Mouse (Mus musculus) neural tube, embryonic 11.5 days (tissue): ENCODE measurements around the gene Eml4. TPM values are rescaled to one million over a fixed set of nuclear protein-coding genes. Genes with fewer than 3 reads are reported as not detected.
A peak's percentile ranks its signal among the peaks of the same experiment; 100 is the strongest.

Experiments used
- ATAC-seq: fragments of 200-750 bp; cut with Nextera tagmentation; 2 replicates; pipeline ENCODE4 v1.8.0; 2017; ENCODE audit warnings: moderate number of reproducible peaks, mild to moderate bottlenecking, moderate TSS enrichment, moderate library complexity; ENCODE audit not compliant: insufficient read depth, low FRiP score, low TSS enrichment
- DNase-seq: peaks from one replicate; pipeline ENCODE4 v3.0.0-alpha.2; 2015; ENCODE audit warnings: low spot score
- H3K27ac ChIP-seq: fragments of 300-500 bp; sonication (generic); 2 replicates; pipeline ENCODE4 v1.5.1; 2014; ENCODE audit warnings: low read depth, mild to moderate bottlenecking, low read length
- H3K27me3 ChIP-seq: fragments of 300-500 bp; sonication (generic); 2 replicates; pipeline ENCODE4 v1.6.1; 2014; ENCODE audit warnings: mild to moderate bottlenecking, low read length, mixed read lengths; ENCODE audit not compliant: control insufficient read depth, insufficient read depth
- H3K36me3 ChIP-seq: fragments of 300-500 bp; sonication (generic); 2 replicates; pipeline ENCODE4 v1.6.1; 2014; ENCODE audit warnings: mild to moderate bottlenecking, low read length, moderate library complexity, mixed read lengths; ENCODE audit not compliant: control insufficient read depth, insufficient read depth
- H3K4me1 ChIP-seq: fragments of 300-500 bp; sonication (generic); 2 replicates; pipeline ENCODE4 v1.6.1; 2014; ENCODE audit warnings: low read length, mixed read lengths; ENCODE audit not compliant: control insufficient read depth, insufficient read depth
- H3K4me2 ChIP-seq: fragments of 300-500 bp; sonication (generic); 2 replicates; pipeline ENCODE4 v1.6.1; 2014; ENCODE audit warnings: low read depth, mild to moderate bottlenecking, moderate library complexity
- H3K4me3 ChIP-seq: fragments of 300-500 bp; sonication (generic); 2 replicates; pipeline ENCODE4 v1.5.1; 2014; ENCODE audit warnings: low read depth, low read length
- H3K9ac ChIP-seq: fragments of 300-500 bp; sonication (generic); 2 replicates; pipeline ENCODE4 v1.6.1; 2014; ENCODE audit warnings: mild to moderate bottlenecking, low read length
- H3K9me3 ChIP-seq: fragments of 300-500 bp; sonication (generic); 2 replicates; pipeline ENCODE4 v1.6.1; 2016; ENCODE audit warnings: low read length; ENCODE audit not compliant: control insufficient read depth
- WGBS: fragments of 180-500 bp; shearing (Covaris S2); extraction: QIAGEN DNeasy Blood & Tissue Kit; methylation state at CpG from one replicate; pipeline ENCODE4 v1.1.7; 2014; 5-methylcytosine and 5-hydroxymethylcytosine counted together
- polyA plus RNA-seq: library from polyadenylated mRNA; unstranded; fragments of >200 nt; fragmentation: Nextera tagmentation; extraction: Ambion mirVana; gene quantifications from 2 replicates; pipeline ENCODE4 v1.2.1, GENCODE M21; 2014

Eml4 gene
- polyA plus RNA-seq, 1 experiment from 2014 or later: 59.8 TPM

- no peaks in the 10 kb centered on the region; the same call in 1 of the 2 replicates for H3K36me3 ChIP-seq
- H3K4me1 ChIP-seq: no peaks in the 10 kb centered on the region
- no peak overlapping the region for H3K27ac ChIP-seq
- DNase-seq (no peak), ATAC-seq (no peak)
- H3K9me3 ChIP-seq: no peaks in the 10 kb centered on the region
- H3K4me3 ChIP-seq: no peak overlapping the region
- no peak overlapping the region for H3K9ac ChIP-seq
- H3K4me2 ChIP-seq: no peak overlapping the region
- 83% methylated on average over 2 of the region's 2 CpGs for WGBS
- H3K27me3 ChIP-seq: no peaks in the 10 kb centered on the region
These were observed 133.1 kb downstream of the Eml4 start for GRCm38 (mm10) chr17:83483784-83484183.

GRCm38 (mm10) chr17:83487762-83488161, 137.0 kb downstream of the Eml4 start:
- Histone ChIP-seq H3K4me1 (no peaks in the 10 kb centered on the region), H3K27me3 (no peaks in the 10 kb centered on the region), H3K36me3 (no peaks in the 10 kb centered on the region), H3K4me3 (no peak overlapping the region), H3K9me3 (no peaks in the 10 kb centered on the region), H3K9ac (no peak overlapping the region), H3K4me2 (no peak overlapping the region), H3K27ac (no peak overlapping the region)
- DNase-seq: no peak
- 61% methylated on average over 3 of the region's 3 CpGs for WGBS
- ATAC-seq: no peak

GRCm38 (mm10) chr17:83498889-83499288, 148.2 kb downstream of the Eml4 start:
- Histone ChIP-seq H3K27ac (no peak overlapping the region), H3K4me1 (no peaks in the 10 kb centered on the region), H3K36me3 (peaks cover 2% of the 10 kb centered on the region), H3K9ac (no peak overlapping the region), H3K4me2 (no peak overlapping the region), H3K27me3 (no peaks in the 10 kb centered on the region), H3K4me3 (no peak overlapping the region), H3K9me3 (no peaks in the 10 kb centered on the region)
- ATAC-seq (no peak), DNase-seq (no peak)
- WGBS: 91% methylated on average over 5 of the region's 5 CpGs

GRCm38 (mm10) chr17:83499692-83500091, 149.0 kb downstream of the Eml4 start:
- DNase-seq: no peak
- no peak overlapping the region for H3K27ac ChIP-seq
- ATAC-seq: no peak
- H3K4me2 ChIP-seq: no peak overlapping the region
- 95% methylated on average over 4 of the region's 4 CpGs for WGBS
- peaks cover 2% of the 10 kb centered on the region for H3K36me3 ChIP-seq
- H3K4me1 ChIP-seq: no peaks in the 10 kb centered on the region
- H3K9ac ChIP-seq: no peak overlapping the region
- H3K9me3 ChIP-seq: no peaks in the 10 kb centered on the region
- no peak overlapping the region for H3K4me3 ChIP-seq
- no peaks in the 10 kb centered on the region for H3K27me3 ChIP-seq

GRCm38 (mm10) chr17:83503693-83504092, 153.0 kb downstream of the Eml4 start:
- no peak overlapping the region for H3K4me3 ChIP-seq
- no peak for ATAC-seq
- H3K27me3 ChIP-seq: no peaks in the 10 kb centered on the region
- no peak overlapping the region for H3K9ac ChIP-seq
- H3K9me3 ChIP-seq: no peaks in the 10 kb centered on the region
- peaks cover 2% of the 10 kb centered on the region for H3K36me3 ChIP-seq
- H3K4me2 ChIP-seq: no peak overlapping the region
- WGBS: 92% methylated on average over 2 of the region's 2 CpGs
- no peak for DNase-seq
- H3K4me1 ChIP-seq: no peaks in the 10 kb centered on the region
- H3K27ac ChIP-seq: no peak overlapping the region

- H3K27me3 ChIP-seq: no peaks in the 10 kb centered on the region
- H3K36me3 ChIP-seq: no peaks in the 10 kb centered on the region
- H3K4me2 ChIP-seq: no peak overlapping the region
- WGBS: 92% methylated on average over 3 of the region's 3 CpGs
- no peak overlapping the region for H3K9ac ChIP-seq
- H3K27ac ChIP-seq: no peak overlapping the region
- peaks cover 10% of the 10 kb centered on the region for H3K4me1 ChIP-seq
- ATAC-seq: no peak
- no peak overlapping the region for H3K4me3 ChIP-seq
- DNase-seq: no peak
- H3K9me3 ChIP-seq: no peaks in the 10 kb centered on the region
These were observed 161.4 kb downstream of the Eml4 start for GRCm38 (mm10) chr17:83512130-83512529.

- Histone ChIP-seq H3K9me3 (no peaks in the 10 kb centered on the region), H3K9ac (peak overlapping the region; percentile 87), H3K4me1 (peaks cover 10% of the 10 kb centered on the region), H3K36me3 (no peaks in the 10 kb centered on the region), H3K27ac (peak overlapping the region; percentile 34; the same call in 1 of the 2 replicates), H3K4me2 (peak overlapping the region; percentile 88), H3K4me3 (peak overlapping the region; percentile 97), H3K27me3 (no peaks in the 10 kb centered on the region)
- ATAC-seq: peak; percentile 70
- 3% methylated on average over 24 of the region's 24 CpGs for WGBS
- no peak for DNase-seq
These were observed 163.0 kb downstream of the Eml4 start for GRCm38 (mm10) chr17:83513655-83514212.

- H3K9ac ChIP-seq: peak overlapping the region; percentile 87
- no peaks in the 10 kb centered on the region for H3K9me3 ChIP-seq
- WGBS: 0% methylated on average over 33 of the region's 33 CpGs
- H3K4me3 ChIP-seq: peak overlapping the region; percentile 97
- peak overlapping the region; percentile 34; the same call in 1 of the 2 replicates for H3K27ac ChIP-seq
- peak; percentile 97 for ATAC-seq
- peak overlapping the region; percentile 88 for H3K4me2 ChIP-seq
- H3K36me3 ChIP-seq: no peaks in the 10 kb centered on the region
- DNase-seq: peak; percentile 96
- H3K27me3 ChIP-seq: no peaks in the 10 kb centered on the region
- peaks cover 10% of the 10 kb centered on the region for H3K4me1 ChIP-seq
These were observed 163.5 kb downstream of the Eml4 start for GRCm38 (mm10) chr17:83514213-83514701.

GRCm38 (mm10) chr17:83517280-83518015, 166.7 kb downstream of the Eml4 start, which contains the start of gene Cox7a2l:
Cox7a2l (minus strand) TSS chr17:83517330.
- Histone ChIP-seq H3K9me3 (no peaks in the 10 kb centered on the region), H3K4me1 (peaks cover 7% of the 10 kb centered on the region), H3K4me2 (no peak within 1 kb of the TSS), H3K27me3 (no peaks in the 10 kb centered on the region), H3K36me3 (no peaks in the 10 kb centered on the region), H3K27ac (no peak within 1 kb of the TSS), H3K4me3 (no peak within 1 kb of the TSS), H3K9ac (no peak within 1 kb of the TSS)
- ATAC-seq (no peak), DNase-seq (no peak)
- 90% methylated on average over 8 of the region's 8 CpGs for WGBS
